Mouse (Mus musculus): ENCODE data around the gene Kif26b. TPM values are rescaled to one million over a fixed set of nuclear protein-coding genes. Genes with fewer than 3 reads are reported as not detected.

The Kif26b gene
- total and polyA plus RNA-seq, 3 experiments = 0.86 to 3.0 (median 2.4) TPM

GRCm38 (mm10) chr1:178728256-178728655, 199.3 kb downstream of the Kif26b start:
- WGBS = 88% methylated on average over 6 of the region's 6 CpGs
- intact Hi-C loops (cut with DNase I) = no loop called here
- Histone ChIP-seq H3K27me3 (ENCODE audit: control insufficient read depth, insufficient read depth, low read length) (no peaks in the 10 kb centered on the region), H3K79me2 (replicated peaks; ENCODE audit: control insufficient read depth, insufficient read depth, low read length) (no peaks in the 10 kb centered on the region), H3K9ac (ENCODE audit: low read depth, low read length) (no peak overlapping the region), H3K27ac (no peak overlapping the region), H3K36me3 (ENCODE audit: control insufficient read depth, insufficient read depth, low read length) (no peaks in the 10 kb centered on the region), H3K4me3 (no peak overlapping the region), H3K4me1 (ENCODE audit: control insufficient read depth, insufficient read depth, low read length) (no peaks in the 10 kb centered on the region)
- DNase-seq = no peak
- TF ChIP-seq EP300 (IDR thresholded peaks at IDR 0.05; ENCODE audit: insufficient read depth, low read depth, low read length) = no peak
- TF ChIP-seq POLR2A (IDR thresholded peaks at IDR 0.05; ENCODE audit: insufficient read depth, low read depth, low read length) = no peak
- TF ChIP-seq CTCF (IDR thresholded peaks at IDR 0.05) = no peak

- Histone ChIP-seq H3K4me1 (ENCODE audit: control insufficient read depth, insufficient read depth, low read length) (no peaks in the 10 kb centered on the region; the same call in 1 of the 2 replicates), H3K4me3 (no peak overlapping the region), H3K79me2 (replicated peaks; ENCODE audit: control insufficient read depth, insufficient read depth, low read length) (no peaks in the 10 kb centered on the region), H3K27ac (no peak overlapping the region), H3K9ac (ENCODE audit: low read depth, low read length) (no peak overlapping the region), H3K27me3 (ENCODE audit: control insufficient read depth, insufficient read depth, low read length) (no peaks in the 10 kb centered on the region), H3K36me3 (ENCODE audit: control insufficient read depth, insufficient read depth, low read length) (no peaks in the 10 kb centered on the region)
- 93% methylated on average over 3 of the region's 3 CpGs for WGBS
- DNase-seq = no peak
- intact Hi-C loops (cut with DNase I) = no loop called here
- TF ChIP-seq EP300 (IDR thresholded peaks at IDR 0.05; ENCODE audit: insufficient read depth, low read depth, low read length) = no peak
- TF ChIP-seq CTCF (IDR thresholded peaks at IDR 0.05) = no peak
- TF ChIP-seq POLR2A (IDR thresholded peaks at IDR 0.05; ENCODE audit: insufficient read depth, low read depth, low read length) = no peak
Measured at GRCm38 (mm10) chr1:178730271-178730670, 201.3 kb downstream of the Kif26b start.

- intact Hi-C loops (cut with DNase I) = no loop called here
- H3K36me3 ChIP-seq (ENCODE audit: control insufficient read depth, insufficient read depth, low read length) = no peaks in the 10 kb centered on the region
- WGBS = 67% methylated on average over 9 of the region's 9 CpGs
- TF ChIP-seq POLR2A (IDR thresholded peaks at IDR 0.05; ENCODE audit: insufficient read depth, low read depth, low read length) (no peak), EP300 (IDR thresholded peaks at IDR 0.05; ENCODE audit: insufficient read depth, low read depth, low read length) (no peak), CTCF (IDR thresholded peaks at IDR 0.05) (no peak)
- H3K4me3 ChIP-seq = no peak overlapping the region
- H3K27ac ChIP-seq = no peak overlapping the region
- H3K27me3 ChIP-seq (ENCODE audit: control insufficient read depth, insufficient read depth, low read length) = no peaks in the 10 kb centered on the region
- DNase-seq = no peak
- no peak overlapping the region for H3K9ac ChIP-seq (ENCODE audit: low read depth, low read length)
- no peaks in the 10 kb centered on the region for H3K79me2 ChIP-seq (replicated peaks; ENCODE audit: control insufficient read depth, insufficient read depth, low read length)
- no peaks in the 10 kb centered on the region; the same call in 1 of the 2 replicates for H3K4me1 ChIP-seq (ENCODE audit: control insufficient read depth, insufficient read depth, low read length)
Measured at GRCm38 (mm10) chr1:178733035-178733434, 204.1 kb downstream of the Kif26b start.

GRCm38 (mm10) chr1:178734576-178734975, 205.7 kb downstream of the Kif26b start:
- intact Hi-C loops (cut with DNase I) = no loop called here
- DNase-seq = no peak
- H3K27ac ChIP-seq = no peak overlapping the region
- H3K4me3 ChIP-seq = no peak overlapping the region
- TF ChIP-seq CTCF (IDR thresholded peaks at IDR 0.05) (no peak), EP300 (IDR thresholded peaks at IDR 0.05; ENCODE audit: insufficient read depth, low read depth, low read length) (no peak), POLR2A (IDR thresholded peaks at IDR 0.05; ENCODE audit: insufficient read depth, low read depth, low read length) (no peak)
- no peak overlapping the region for H3K9ac ChIP-seq (ENCODE audit: low read depth, low read length)
- WGBS = 66% methylated on average over 4 of the region's 4 CpGs
- no peaks in the 10 kb centered on the region for H3K36me3 ChIP-seq (ENCODE audit: control insufficient read depth, insufficient read depth, low read length)
- no peaks in the 10 kb centered on the region for H3K27me3 ChIP-seq (ENCODE audit: control insufficient read depth, insufficient read depth, low read length)
- H3K79me2 ChIP-seq (replicated peaks; ENCODE audit: control insufficient read depth, insufficient read depth, low read length) = no peaks in the 10 kb centered on the region
- no peaks in the 10 kb centered on the region; the same call in 1 of the 2 replicates for H3K4me1 ChIP-seq (ENCODE audit: control insufficient read depth, insufficient read depth, low read length)

GRCm38 (mm10) chr1:178736931-178737330, 208.0 kb downstream of the Kif26b start:
- intact Hi-C loops (cut with DNase I) = no loop called here

GRCm38 (mm10) chr1:178743820-178744219, 214.9 kb downstream of the Kif26b start:
- intact Hi-C loops (cut with DNase I) = no loop called here
- H3K27me3 ChIP-seq (ENCODE audit: control insufficient read depth, insufficient read depth, low read length) = no peaks in the 10 kb centered on the region
- no peak for DNase-seq
- H3K27ac ChIP-seq = no peak overlapping the region
- no peak for TF ChIP-seq EP300 (IDR thresholded peaks at IDR 0.05; ENCODE audit: insufficient read depth, low read depth, low read length)
- TF ChIP-seq CTCF (IDR thresholded peaks at IDR 0.05) = no peak
- TF ChIP-seq POLR2A (IDR thresholded peaks at IDR 0.05; ENCODE audit: insufficient read depth, low read depth, low read length) = no peak
- WGBS = 77% methylated on average over 5 of the region's 5 CpGs
- no peaks in the 10 kb centered on the region for H3K36me3 ChIP-seq (ENCODE audit: control insufficient read depth, insufficient read depth, low read length)
- no peaks in the 10 kb centered on the region for H3K4me1 ChIP-seq (ENCODE audit: control insufficient read depth, insufficient read depth, low read length)
- H3K4me3 ChIP-seq = no peak overlapping the region
- no peaks in the 10 kb centered on the region for H3K79me2 ChIP-seq (replicated peaks; ENCODE audit: control insufficient read depth, insufficient read depth, low read length)
- no peak overlapping the region for H3K9ac ChIP-seq (ENCODE audit: low read depth, low read length)

More at GRCm38 (mm10) chr1:178736931-178737330, 208.0 kb downstream of the Kif26b start:
- no peak for TF ChIP-seq EP300 (IDR thresholded peaks at IDR 0.05; ENCODE audit: insufficient read depth, low read depth, low read length)
- no peak for TF ChIP-seq POLR2A (IDR thresholded peaks at IDR 0.05; ENCODE audit: insufficient read depth, low read depth, low read length)
- TF ChIP-seq CTCF (IDR thresholded peaks at IDR 0.05) = no peak
- no peak overlapping the region for H3K4me3 ChIP-seq
- no peaks in the 10 kb centered on the region for H3K79me2 ChIP-seq (replicated peaks; ENCODE audit: control insufficient read depth, insufficient read depth, low read length)
- no peaks in the 10 kb centered on the region for H3K27me3 ChIP-seq (ENCODE audit: control insufficient read depth, insufficient read depth, low read length)
- H3K27ac ChIP-seq = no peak overlapping the region
- no peak overlapping the region for H3K9ac ChIP-seq (ENCODE audit: low read depth, low read length)
- H3K4me1 ChIP-seq (ENCODE audit: control insufficient read depth, insufficient read depth, low read length) = no peaks in the 10 kb centered on the region; the same call in 1 of the 2 replicates
- H3K36me3 ChIP-seq (ENCODE audit: control insufficient read depth, insufficient read depth, low read length) = no peaks in the 10 kb centered on the region
- no peak for DNase-seq
- WGBS = 79% methylated on average over 2 of the region's 2 CpGs
